Mouse (Mus musculus): ENCODE results near the gene Cst13.
"Not testable (repeated sequence)": the region's sequence is repeated elsewhere in the genome, so short reads cannot be mapped to it uniquely, and the experiment has no call there.

The Cst13 gene

GRCm38 (mm10) chr2:148819909-148820308, at the start of gene Cst13:
Gene Cst13, plus strand, starts transcription at chr2:148820081.
- DNase-seq: no peak

GRCm38 (mm10) chr2:148771397-148771796, 48.5 kb upstream of the Cst13 start, which contains the start of gene Cst11:
Gene Cst11, minus strand, starts transcription at chr2:148771497.
- DNase-seq: not testable (repeated sequence)

- no peak for DNase-seq
Observed at GRCm38 (mm10) chr2:148781709-148782108, 38.2 kb upstream of the Cst13 start, which contains the start of gene 8030411F24Rik. Gene 8030411F24Rik, plus strand, starts transcription at chr2:148782009.

GRCm38 (mm10) chr2:148789142-148789541, 30.7 kb upstream of the Cst13 start, which contains the start of gene Cst12:
Gene Cst12, plus strand, starts transcription at chr2:148789361.
- DNase-seq: no peak

- no peak for DNase-seq
Observed at GRCm38 (mm10) chr2:148798485-148798884, 21.4 kb upstream of the Cst13 start, which contains the start of gene Cst8. Gene Cst8, plus strand, starts transcription at chr2:148798785.

GRCm38 (mm10) chr2:148801491-148801921, 18.4 kb upstream of the Cst13 start:
- DNase-seq: no peak

GRCm38 (mm10) chr2:148806696-148807095, 13.2 kb upstream of the Cst13 start:
- DNase-seq: no peak

GRCm38 (mm10) chr2:148825986-148826385, 6.1 kb downstream of the Cst13 start:
- DNase-seq: no peak

- no peak for DNase-seq
Observed at GRCm38 (mm10) chr2:148834912-148835311, 15.0 kb downstream of the Cst13 start, which contains the start of gene Cst9. Gene Cst9, plus strand, starts transcription at chr2:148835147.

GRCm38 (mm10) chr2:148838075-148838777, 18.3 kb downstream of the Cst13 start:
- no peak for DNase-seq

- DNase-seq: no peak
Observed at GRCm38 (mm10) chr2:148839224-148839623, 19.3 kb downstream of the Cst13 start.

- peak in 1 of 2 experiments; percentile 8 for DNase-seq
Observed at GRCm38 (mm10) chr2:148851116-148851906, 31.4 kb downstream of the Cst13 start.

GRCm38 (mm10) chr2:148856630-148857400, 36.9 kb downstream of the Cst13 start:
- no peak for DNase-seq

GRCm38 (mm10) chr2:148857506-148857905, 37.6 kb downstream of the Cst13 start:
- DNase-seq: no peak

- DNase-seq: no peak
Observed at GRCm38 (mm10) chr2:148860993-148861392, 41.1 kb downstream of the Cst13 start.

- DNase-seq: no peak
Observed at GRCm38 (mm10) chr2:148861693-148862092, 41.8 kb downstream of the Cst13 start.

GRCm38 (mm10) chr2:148864966-148865365, 45.1 kb downstream of the Cst13 start, which contains the start of gene 9230104L09Rik:
Gene 9230104L09Rik, minus strand, starts transcription at chr2:148865038.
- DNase-seq: no peak

- no peak for DNase-seq
Observed at GRCm38 (mm10) chr2:148868959-148869358, 49.1 kb downstream of the Cst13 start.

GRCm38 (mm10) chr2:148870526-148870925, 50.6 kb downstream of the Cst13 start:
- DNase-seq: no peak

- DNase-seq: no peak
Observed at GRCm38 (mm10) chr2:148872860-148873259, 53.0 kb downstream of the Cst13 start.

- DNase-seq: no peak
Observed at GRCm38 (mm10) chr2:148874224-148874616, 54.3 kb downstream of the Cst13 start.

GRCm38 (mm10) chr2:148874617-148875334, 54.9 kb downstream of the Cst13 start:
- no peak for DNase-seq

All from thymus, adult 18-20 months (tissue).